Mouse (Mus musculus): ENCODE data around the gene Rbm19.
"Not testable (repeated sequence)": the region's sequence is repeated elsewhere in the genome, so short reads cannot be mapped to it uniquely, and the experiment has no call there.

The Rbm19 gene

DNA sequence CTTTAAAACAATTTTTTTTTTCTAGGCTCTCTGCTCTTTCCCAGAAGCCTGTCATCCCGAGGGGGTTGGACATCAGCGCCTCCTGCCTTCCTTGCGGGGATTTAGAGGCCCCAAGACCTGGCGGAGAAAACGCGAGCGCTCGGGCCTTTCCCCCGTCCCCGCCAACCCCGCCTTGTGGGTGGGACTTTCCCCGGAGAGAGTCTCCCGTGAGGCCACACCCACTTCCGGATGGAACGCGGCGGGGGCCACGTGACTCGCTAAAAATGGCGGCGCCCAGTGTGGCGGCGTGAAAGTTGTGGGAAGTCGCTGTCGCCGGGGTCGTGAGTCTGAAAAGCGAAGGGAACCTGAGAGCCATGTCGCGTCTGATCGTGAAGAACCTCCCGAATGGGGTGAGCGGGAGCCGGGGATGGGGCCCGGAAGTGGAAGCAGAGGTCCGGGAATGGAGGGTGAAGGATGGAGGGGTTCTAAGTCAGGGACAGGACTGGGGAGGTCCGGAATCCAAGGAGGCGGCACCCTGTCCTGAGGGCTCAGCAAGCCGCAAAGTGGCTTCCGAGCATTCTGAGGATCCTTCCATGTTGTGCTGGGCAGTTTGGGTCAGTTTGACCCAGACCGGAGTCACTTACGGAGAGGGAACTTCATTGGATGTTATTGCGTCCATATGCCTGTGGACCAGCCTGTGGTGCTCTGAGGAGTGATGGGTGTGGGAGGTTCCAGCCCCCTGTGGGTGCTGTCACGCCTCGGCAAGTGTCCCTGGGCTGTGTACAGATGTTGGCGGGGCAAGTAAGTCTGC, at the start of gene Rbm19:
Gene Rbm19, plus strand, starts transcription at position 205 of the 790 bp plus-strand sequence.
- DNase-seq (ENCODE audit: low spot score in 2 of 2): peak; percentile 88 to 89

DNA sequence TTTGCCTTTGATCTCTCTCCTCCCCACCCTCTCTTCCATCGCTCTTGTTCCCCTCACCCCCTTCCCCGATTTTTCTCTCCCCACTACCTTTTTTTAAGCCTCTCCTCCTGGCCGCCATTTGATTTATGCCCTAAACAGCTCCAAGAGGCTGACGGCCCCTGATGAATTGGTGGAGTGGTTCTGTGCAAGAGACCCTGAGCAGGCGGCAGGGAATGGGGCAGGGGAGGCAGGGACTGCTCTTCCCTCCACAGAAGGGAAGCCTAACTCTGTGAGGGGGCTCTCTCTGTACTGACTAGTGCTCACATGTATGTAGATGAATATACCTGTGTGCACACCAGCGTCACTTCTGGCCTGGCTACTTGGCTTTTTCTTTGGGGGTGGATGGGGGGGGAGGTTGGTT, 49.0 kb upstream of the Rbm19 start:
- DNase-seq (ENCODE audit: low spot score in 2 of 2): no peak

DNA sequence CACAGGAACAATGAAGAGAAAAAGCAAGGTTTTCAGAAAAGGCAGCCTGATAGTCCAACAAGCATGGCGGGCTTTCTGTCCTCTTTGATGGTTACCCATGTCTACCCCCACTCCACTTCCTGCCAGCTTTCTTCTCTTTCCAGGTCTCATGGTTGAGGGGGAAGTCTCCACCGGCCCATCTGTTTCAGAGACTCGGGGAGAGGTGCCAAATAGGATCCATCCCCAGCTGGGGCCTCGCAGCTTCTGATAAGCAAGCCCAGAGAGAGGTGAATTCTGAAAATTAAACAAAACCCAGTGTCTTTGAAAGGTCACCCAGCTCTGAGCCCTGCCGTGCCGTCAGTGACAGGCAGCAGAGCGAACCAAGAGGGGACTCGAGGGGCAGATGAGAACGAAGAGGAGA, 42.2 kb upstream of the Rbm19 start:
- DNase-seq (ENCODE audit: low spot score in 2 of 2): no peak

DNA sequence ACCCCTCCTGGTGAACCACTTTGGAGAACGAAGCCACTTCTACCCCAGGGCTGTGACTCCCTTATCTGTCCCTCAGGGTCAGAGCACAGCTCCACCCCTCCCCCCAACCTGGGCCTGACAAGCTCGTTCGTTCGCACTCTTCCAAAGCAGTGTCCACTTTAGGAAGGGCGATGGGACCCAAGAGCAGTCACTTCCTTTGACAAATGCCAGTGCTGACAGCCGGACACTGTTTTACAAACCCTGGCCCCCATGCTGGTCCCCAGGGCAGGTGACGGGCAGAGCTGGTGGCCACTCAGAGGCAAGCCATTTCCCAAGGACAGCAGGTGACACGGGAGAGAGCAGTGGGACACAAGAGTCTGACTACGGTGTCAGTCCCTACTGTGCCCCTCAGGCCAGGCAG, 36.2 kb upstream of the Rbm19 start:
- no peak for DNase-seq (ENCODE audit: low spot score in 2 of 2)

DNA sequence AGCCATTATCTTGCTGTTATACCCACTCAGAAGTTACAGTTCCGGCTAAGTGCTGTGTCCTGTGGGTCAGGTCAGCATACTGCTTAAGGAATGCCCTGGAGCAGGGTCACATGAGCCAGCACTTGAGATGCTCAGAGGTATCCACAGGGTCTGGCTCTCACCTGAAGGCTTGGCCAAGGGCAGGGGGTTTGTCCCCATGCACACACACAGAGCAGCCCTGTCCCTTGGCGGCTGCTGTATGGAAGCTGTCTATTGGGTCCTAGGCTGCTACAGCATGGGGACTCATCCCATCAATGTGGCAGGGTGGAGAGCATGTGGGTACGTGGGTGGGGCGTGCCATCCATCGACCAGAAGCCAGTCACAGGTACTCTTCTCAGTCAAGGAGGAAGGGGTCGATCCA, 35.8 kb upstream of the Rbm19 start:
- DNase-seq (ENCODE audit: low spot score in 2 of 2): no peak

DNA sequence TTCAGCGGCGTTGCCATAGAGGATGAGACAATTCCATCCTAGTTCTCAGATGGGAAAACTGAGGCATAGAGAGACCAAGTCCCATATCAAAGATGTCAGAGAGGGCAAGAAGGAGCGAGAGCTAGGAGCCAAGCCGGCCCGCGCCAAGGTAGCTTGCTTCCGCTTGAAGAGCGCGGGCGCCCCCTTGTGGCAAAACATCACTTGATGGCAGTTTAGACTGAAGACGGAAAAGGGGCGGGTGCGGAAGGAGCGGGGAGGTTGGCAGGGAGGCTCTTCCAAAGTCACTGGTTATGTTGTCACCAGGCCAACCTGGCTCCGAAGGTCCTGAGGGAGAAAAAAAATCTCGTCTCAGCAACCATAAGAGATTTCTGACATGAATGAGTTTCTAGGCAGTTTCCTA, 27.7 kb upstream of the Rbm19 start:
- DNase-seq (ENCODE audit: low spot score in 2 of 2): peak; percentile 87 to 88

DNA sequence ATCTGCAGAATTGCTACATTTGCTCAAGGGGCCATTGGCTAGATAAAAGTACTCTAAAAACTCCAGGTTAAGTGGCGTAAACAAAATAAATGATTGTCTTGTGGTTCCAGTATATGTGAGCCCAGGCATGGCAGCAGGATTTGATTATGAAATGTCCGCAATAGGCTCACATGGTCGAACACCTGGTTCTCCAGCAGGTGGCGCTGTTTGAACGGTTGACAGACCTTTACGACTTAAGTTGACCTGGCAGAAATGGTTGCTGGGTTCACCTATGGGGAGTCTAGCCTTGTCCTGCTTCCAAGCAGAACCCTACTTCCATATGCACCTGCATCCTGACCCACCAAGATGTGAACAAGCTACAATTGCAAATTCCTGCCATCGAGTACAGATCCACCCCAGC, 21.7 kb upstream of the Rbm19 start:
- DNase-seq (ENCODE audit: low spot score in 2 of 2): no peak

DNA sequence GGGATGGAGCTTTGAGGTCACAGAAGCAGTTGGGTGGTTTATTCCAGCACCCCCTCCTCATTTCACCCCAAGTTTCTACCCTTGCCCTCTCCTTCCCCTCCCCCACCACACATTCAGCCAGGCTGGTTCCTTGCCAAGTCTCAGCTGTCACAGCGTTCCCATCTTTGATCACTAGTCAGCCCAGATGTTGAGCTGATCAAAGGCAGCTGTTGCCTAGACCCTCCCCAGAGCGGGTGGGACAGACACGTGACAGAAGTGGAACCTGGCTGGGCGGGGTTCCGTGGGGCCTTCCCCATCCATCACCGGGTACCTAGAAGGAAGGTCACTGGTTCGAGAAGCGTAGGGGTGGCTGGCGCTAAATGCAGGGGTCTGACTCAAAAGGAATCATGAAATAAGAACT, 19.2 kb upstream of the Rbm19 start:
- no peak for DNase-seq (ENCODE audit: low spot score in 2 of 2)

DNA sequence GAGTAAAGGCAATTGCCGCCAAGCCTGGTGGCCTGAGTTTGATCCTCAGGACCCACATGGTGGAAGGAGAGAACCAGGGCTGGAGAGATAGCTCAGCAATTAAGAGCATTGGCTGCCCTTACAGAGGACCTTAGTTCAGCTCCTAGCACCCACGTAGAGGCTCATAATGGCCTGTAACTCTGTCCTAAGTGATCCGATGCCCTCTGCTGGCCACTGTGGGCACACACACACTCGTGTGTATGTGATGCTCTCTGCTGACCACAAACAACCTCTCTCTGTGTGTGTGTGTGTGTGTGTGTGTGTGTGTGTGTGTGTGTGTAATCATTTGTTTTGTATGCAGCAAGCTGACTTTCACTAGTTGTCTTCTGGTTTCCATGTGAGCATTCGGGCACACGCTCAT, 15.5 kb upstream of the Rbm19 start:
- no peak for DNase-seq (ENCODE audit: low spot score in 2 of 2)

DNA sequence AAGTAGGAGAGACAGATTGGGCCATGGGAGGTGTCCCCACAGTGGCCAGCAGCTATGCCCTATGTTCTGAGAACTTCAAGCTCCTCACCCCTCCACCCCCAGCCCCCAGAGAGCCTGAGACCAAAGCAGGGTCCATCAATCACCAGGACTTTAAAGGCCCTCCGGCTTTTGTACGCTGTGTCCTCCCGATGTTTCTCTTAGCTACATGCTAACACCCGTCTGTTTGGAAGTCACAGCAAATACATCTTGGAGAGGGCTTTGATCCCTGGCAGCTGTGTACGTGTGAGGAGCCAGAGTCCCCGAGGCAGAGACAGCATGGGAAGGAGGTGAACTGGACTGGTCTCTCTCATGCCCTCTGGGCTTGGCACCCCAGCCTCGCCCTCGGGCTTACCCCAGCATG, 14.2 kb upstream of the Rbm19 start:
- DNase-seq (ENCODE audit: low spot score in 2 of 2): no peak

DNA sequence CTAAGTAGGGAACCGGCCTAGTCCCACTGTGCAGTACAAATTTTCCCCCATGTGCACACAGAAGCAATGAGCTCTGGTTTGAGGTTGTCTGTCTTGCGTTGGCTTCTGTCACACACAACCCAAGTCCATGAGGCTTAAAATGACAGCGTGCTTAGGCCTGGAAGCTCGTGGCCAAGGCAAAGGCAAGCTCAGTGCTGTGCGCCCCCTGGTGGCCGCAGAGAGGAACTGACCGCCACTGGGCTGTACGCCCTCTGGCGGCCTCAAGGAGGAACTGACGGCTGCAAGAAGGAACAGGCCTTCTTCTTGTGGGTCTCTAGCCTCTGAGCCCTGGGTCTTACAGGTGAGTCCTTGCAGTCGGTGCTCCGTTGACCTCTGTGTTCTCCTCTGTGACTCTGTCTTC, 13.5 kb upstream of the Rbm19 start:
- DNase-seq (ENCODE audit: low spot score in 2 of 2): peak; percentile 19 to 51

DNA sequence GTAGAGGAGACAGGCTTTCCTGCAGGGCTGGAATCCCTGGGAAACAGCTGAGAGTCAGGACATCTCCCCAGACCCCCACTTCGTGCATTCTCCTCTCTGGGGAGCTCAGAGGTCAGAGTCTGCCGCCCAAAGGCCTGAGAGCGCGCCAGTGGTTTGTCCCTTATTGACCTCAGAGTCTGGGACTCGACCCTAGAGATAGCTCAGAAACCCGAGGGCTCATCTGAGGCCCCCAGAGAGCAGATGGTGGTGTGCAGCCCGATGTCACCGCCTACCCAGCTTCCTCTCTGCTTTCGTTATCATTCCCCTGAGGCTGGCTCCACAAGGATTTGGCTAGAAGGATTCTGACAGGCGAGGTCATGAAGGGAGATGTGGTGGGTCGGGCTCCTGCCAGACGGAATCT, 12.8 kb upstream of the Rbm19 start:
- no peak for DNase-seq (ENCODE audit: low spot score in 2 of 2)

DNA sequence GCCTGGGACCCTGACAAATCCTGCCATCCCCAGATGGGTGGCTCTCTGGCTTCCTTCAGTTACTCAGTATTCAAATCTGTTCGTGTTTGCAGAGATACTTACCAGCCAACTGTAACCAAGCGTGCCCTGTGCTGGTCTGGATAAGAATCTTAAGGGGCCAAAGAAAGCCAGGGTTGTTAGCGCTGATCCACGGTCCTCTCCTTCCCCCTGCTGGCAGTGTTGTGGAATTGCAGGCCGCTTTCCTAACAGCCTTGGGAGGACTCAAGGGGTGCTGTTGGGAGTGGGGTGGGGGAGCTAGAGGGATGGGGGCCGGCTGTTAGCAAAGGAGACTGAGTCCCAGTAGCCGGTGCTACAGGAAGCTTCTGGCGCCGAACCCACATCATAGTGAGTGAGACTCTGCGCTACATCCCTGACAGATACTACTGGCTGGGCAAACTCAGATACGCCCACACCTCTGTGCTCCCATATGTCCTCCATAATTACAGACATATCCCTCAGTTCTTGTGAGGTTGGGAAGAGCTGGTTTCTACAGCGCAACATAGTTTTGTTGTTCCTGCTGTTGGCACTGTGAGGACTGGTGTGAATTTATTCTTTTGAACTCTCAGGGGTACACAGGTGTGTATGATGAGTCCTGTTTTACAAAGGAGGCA, 9.7 kb upstream of the Rbm19 start:
- peak in 1 of 2 experiments; percentile 11 for DNase-seq (ENCODE audit: low spot score in 2 of 2)

DNA sequence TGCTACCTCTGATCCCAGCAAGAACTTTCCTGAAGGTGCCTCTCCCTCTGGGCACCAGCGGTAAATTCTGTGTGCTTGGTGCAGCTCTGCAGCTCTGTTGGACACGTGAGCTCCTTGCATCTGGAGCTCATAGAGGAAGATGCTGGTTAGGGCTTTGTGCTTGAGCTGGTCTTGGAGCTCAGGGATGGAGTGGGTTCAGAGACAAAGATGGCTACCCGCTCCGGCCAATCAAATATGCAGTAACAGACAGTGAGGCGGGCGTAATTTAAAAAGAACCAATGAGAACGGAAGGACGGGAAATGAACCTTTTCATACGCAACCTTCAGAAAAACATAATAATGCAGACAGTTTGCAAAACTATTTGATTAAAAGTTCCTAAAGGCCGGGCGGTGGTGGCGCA, 1.9 kb upstream of the Rbm19 start:
- DNase-seq (ENCODE audit: low spot score in 2 of 2): no peak

DNA sequence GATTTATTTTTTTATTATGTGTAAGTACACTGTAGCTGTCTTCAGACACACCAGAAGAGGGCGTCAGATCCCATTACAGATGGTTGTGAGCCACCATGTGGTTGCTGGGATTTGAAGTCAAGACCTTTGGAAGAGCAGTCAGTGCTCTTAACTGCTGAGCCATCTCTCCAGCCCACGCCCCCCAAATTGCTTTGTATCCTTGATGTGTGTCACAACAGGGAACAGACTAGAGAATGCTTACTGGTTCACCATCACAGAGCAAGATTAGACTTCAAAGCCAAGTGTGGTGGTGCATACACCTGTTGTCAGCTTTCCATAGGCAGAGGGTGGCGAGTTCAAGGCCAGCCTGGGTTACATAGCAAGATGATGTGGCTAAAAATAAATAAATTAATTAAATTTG, 896 bp downstream of the Rbm19 start:
- DNase-seq (ENCODE audit: low spot score in 2 of 2): not testable (repeated sequence)

DNA sequence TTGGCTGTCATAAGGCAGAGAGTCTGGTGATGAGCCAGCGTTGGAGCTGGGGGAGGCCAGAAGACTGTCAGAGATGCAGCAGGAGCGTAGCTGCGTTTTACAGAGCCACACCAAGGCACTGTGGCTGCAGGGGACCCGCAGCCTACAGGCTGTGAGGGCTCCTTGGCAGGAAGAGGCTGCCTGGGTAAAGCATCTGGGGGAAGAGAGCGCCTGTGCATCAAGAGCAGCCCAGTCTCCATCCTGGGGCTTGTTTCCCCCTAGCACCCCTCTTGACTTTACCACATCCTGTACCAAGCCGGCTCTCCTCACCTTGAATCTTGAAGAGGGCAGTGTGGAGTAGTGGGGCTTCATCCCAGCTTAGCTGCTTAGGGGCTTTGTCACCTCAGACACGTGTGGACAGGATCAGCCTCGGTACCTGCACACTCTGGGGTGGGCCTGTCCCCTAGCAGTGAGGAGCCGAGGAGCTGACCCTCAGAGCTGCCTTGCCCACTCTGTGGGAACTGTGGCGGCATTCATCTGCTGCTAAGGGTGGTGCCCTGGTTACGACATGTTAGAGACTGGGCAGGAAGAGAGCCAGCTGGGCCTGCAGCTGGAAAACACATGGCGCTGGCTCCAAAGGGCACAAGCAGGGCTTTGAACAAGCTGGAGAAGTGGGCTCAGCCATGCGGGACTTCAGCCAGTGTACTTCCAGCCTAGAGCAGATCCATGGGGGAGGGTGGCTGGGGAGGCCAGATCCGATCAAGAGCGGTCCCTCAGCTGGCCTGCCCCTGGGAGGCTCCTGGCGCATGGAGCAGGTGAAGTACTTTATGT, 8.8 kb downstream of the Rbm19 start:
- DNase-seq (ENCODE audit: low spot score in 2 of 2): no peak

DNA sequence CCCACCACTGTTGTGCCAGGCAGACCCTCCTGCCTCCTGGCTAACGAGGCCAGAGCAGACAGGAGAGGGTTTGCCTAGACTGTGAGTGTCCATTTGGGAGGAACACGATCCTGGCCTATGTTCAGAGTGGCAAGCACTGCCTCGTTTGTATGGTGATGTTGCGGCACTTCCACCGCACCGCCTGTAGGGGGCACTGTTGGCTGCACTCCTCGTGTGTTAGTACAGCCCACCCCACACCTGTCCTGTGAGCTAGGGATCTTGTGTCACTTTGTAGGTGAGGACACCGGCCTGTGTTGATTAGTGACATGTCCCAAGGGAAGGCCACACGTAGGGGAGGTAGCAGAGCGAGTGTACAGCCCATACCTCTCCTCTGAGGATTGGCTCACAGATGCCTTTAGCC, 11.4 kb downstream of the Rbm19 start:
- no peak for DNase-seq (ENCODE audit: low spot score in 2 of 2)

DNA sequence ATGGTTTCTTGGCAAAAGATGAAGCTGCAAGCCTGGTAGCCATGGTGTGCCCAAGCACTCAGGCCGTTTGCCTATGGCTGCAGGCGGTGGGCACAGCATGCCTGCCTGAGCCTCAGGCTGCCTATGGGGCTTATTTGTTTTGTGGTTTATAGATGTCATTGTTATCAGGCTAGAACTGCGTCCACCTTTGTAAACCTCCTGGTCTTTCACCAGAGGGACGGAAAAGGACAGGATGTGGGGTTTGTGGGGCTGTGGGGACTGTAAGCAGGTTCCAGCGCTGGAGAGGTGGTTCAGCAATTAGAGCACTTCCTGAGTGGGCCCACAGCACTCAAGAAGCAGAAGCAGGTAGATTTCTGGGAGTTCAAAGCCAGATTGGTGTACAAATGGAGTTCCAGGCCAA, 12.2 kb downstream of the Rbm19 start:
- DNase-seq (ENCODE audit: low spot score in 2 of 2): no peak

DNA sequence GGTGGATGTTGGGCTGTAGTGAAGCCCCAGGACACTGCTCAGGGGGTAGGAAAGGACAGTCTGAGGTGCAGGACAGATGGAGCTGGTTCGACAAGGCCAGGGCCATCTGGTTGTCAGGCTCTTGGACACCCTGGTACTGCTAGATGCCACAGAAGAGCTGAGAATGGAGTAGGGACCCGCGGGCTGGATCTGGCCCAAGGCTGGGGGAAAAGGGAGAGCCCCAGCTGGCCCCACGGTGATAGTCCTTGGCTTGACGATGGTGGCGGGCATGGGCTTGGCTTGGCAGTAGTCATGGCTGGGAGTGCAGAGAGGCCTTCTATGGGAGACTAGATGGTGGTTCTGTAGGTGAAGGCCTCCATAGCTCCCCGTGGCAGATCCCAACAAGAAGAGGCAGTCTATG, 12.8 kb downstream of the Rbm19 start:
- DNase-seq (ENCODE audit: low spot score in 2 of 2): no peak

DNA sequence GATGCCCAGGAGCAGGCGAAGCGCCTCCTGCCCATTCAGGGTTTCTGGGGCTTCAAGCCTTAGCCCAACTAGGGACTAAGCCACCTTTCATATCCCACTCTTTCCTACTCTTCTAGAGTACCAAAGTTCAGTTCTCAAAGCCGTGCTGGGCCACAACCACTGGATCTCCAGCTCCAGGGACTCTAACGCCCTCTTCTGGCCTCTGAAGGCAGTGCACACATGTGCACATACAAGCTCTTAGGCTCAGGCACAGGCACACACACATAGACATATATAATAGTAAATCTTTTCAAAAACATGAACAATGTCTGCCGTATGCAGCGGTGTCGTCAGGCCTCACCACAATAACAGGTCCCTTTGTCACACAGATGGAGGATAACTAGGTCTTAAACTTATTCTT, 13.5 kb downstream of the Rbm19 start:
- DNase-seq (ENCODE audit: low spot score in 2 of 2): no peak

DNA sequence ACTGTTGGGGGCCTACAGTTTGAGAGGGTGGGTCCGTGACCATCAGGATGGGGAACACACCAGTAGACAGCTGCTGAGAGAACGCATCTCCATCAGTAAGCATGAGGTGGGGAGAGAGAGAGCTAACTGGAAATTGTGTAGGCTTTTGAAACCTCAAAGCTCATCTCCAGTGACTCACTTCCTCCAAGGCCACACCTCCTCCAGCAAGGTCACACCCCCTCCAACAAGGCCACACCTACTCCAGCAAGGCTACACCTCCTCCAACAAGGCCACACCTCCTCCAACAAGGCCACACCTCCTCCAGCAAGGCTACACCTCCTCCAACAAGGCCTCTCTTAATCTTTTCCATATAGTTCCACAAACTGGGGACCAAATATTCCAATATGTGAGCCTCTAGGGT, 13.9 kb downstream of the Rbm19 start:
- no peak for DNase-seq (ENCODE audit: low spot score in 2 of 2)

DNA sequence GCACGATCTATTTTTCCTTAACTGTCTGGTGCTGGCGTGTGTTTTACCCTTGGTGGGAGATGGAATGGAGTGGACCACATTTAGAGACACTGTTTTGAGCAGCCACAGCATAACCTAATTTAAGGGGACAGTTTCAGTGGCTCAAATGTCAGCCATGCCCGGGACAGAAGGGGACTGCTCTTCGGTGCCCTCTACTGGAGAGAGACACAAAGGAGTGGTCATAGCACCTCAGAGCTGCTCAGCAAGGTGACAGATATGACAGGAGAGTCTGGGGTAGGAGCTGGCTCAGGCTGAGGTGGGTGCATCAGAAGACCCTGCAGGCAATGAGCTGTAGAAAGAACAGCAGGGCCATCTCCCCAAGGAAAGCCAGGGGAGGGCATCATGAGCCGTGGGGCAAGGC, 15.3 kb downstream of the Rbm19 start:
- DNase-seq (ENCODE audit: low spot score in 2 of 2): no peak

DNA sequence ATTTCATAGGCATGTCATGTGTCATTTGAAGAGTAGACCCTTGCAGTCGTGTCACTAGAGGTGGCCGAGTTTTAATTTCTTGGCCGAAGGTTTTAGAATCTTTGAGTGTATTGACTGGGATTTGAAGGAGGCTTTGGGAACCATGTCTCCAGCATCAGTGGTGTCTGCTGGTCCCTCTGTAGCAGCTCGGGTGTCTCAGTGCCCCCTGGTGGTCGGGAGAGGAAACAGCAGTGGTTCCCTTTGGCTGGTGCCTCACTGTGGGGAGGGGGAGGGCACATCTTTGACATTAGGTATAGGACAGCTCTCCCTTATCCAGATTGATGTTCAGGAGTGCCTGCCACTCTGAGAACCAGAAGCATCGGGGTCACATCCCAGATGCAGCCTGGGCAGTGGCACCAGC, 17.7 kb downstream of the Rbm19 start:
- DNase-seq (ENCODE audit: low spot score in 2 of 2): peak; percentile 43 to 53
